Mouse (Mus musculus): ENCODE data around the gene Ifitm5. TPM values are rescaled to one million over a fixed set of nuclear protein-coding genes. Genes with fewer than 3 reads are reported as not detected.
"Not testable (repeated sequence)": the region's sequence is repeated elsewhere in the genome, so short reads cannot be mapped to it uniquely, and the experiment has no call there.

Gene Ifitm5
- polyA plus RNA-seq (2015; fragmentation: Nextera tagmentation; extraction: Ambion mirVana): 2.8 and 4.0 TPM in 2 replicates

DNA sequence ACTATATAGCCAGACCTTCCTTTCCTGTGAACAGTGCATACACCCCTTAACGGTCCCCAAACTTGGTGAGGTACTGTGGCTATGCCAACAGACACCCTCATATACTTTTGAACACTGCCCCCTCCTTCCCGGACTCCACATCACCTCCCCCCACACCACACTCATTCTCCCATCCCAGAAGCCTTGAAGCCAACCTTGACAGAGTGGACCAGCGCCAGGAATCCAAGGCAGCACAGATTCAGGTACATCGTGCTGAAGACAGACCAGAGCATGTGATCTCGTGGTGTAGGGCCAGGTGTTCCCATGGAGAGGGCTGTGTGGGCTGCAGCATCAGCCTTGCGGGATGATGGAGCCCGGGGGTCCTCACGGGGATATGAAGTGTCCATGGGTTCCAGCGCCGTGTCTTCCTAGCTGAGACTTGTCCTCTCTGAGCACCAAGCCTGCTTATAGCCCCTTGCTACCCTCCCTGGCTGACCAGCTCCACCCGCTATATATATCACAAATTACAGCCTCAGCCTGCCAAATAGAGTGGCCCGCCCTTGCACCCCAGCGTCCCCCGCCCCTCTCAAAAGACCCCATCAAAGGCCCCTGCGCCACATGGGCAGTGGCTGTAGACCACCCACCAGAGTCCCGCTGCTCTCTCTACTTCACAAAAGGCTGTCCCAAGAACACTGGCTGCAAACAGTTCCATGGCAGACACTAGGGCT, at the start of gene Ifitm5:
TSS of gene Ifitm5 (minus strand) at position 468 of the 707 bp plus-strand sequence.
- peak within 1 kb of the TSS; percentile 62 for H3K27ac ChIP-seq
- H3K9ac ChIP-seq: no peak within 1 kb of the TSS
- no peak for ATAC-seq (ENCODE audit: borderline replicate concordance, extremely low read depth, low FRiP score, low TSS enrichment)
- 79% methylated on average over 16 of the region's 16 CpGs for WGBS
- H3K36me3 ChIP-seq: peaks cover 43% of the 10 kb centered on the region
- 0 out of 2 replicates have a peak within 1 kb of the TSS, but pooled peaks have one; percentile 12 for H3K4me2 ChIP-seq
- peaks cover 40% of the 10 kb centered on the region for H3K4me1 ChIP-seq
- no peaks in the 10 kb centered on the region for H3K27me3 ChIP-seq
- H3K4me3 ChIP-seq: no peak within 1 kb of the TSS
- H3K9me3 ChIP-seq: no peaks in the 10 kb centered on the region

DNA sequence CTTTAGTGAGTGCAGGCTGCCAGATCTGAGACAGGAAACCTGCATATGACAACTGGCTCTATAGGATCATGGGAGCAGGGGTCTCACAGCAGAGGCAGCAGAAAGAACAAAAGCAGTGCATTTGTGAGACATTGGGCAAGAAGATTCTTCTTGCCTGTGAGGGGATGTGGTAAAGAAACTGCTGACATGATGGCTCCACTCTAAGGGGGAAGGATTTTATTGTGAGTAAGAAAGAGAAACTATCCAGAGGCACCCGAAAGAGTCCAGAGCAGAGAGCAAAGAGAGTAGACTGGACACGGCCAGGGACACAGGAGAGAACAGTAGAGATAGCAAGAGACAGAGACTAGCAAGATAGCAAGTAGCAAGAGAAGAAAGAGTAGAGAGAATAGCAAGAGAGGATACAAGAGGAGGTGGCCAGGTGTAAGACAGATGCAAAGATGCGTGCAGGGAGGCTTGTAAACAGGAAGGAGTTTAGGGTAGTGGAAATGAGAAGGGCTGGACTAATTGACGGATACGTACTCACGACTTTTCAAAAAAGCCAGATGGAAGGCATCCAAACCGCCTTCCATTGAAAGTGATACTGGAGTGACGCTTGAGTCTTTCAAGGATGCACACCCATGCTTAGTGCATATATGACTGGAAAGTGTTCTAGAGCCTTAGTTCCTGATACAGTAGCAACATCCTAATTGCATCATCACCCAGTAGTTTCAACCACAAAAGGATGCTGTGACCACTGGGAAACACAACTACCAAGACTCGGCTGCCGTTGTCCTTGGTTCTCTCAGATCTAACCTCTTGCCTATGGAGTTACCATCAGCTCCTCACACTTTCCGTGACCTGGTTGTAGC, 49.0 kb upstream of the Ifitm5 start:
- Histone ChIP-seq H3K4me3 (no peak overlapping the region), H3K9me3 (no peaks in the 10 kb centered on the region), H3K27me3 (no peaks in the 10 kb centered on the region), H3K27ac (no peak overlapping the region), H3K4me2 (no peak overlapping the region), H3K9ac (no peak overlapping the region), H3K36me3 (no peaks in the 10 kb centered on the region), H3K4me1 (no peaks in the 10 kb centered on the region)
- ATAC-seq (ENCODE audit: borderline replicate concordance, extremely low read depth, low FRiP score, low TSS enrichment): no peak
- 66% methylated on average over 11 of the region's 11 CpGs for WGBS

DNA sequence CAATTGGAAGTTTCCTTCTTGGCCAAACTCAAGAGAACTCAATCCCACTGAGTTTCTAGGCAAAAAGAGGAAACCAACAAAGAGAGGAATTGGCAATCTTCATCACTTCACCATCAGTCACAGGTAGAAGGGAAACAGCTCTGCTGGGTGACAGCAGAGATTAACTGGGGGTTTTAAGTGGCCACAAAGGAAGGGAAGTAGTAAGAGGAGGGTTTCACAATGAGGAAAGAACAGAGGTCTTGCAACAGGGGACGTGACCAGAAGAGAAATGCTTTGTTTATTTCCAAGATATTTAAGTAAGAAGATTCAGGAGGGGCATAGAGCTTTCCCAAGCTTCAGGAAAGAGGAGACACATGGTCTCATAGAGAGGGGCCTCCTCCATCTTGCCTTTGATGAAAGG, 47.7 kb upstream of the Ifitm5 start:
- ATAC-seq (ENCODE audit: borderline replicate concordance, extremely low read depth, low FRiP score, low TSS enrichment): no peak
- no peak overlapping the region for H3K27ac ChIP-seq
- WGBS: 30% methylated on average over 1 of the region's 1 CpGs

DNA sequence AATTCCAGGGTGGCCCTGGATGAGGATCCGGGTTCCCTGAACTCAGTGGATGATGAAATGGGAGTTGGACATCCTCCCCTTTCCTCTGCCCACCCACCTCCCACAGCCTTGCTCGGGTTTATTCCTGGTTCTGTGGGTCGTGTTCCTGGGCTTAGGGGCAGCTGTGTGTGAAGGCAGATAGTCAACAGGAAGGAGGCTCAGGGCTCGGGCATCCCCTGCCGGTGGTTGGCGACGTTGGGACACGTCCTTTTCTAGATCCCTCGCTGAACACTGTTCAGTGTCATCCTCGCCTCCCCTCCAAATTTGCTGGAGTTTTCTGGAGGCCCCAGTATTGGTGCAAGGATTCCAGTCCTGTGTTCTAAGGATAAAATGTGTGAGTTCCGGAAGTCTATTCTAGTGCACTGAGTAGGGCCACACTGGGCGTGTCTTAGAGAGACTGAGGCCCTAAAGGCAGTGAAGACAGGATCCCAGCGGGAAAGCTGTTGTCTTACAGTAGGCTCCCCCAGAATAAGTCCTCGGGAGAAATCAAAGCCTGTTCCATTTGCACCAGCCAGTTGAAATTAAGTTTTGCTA, 41.1 kb upstream of the Ifitm5 start:
- no peak overlapping the region for H3K27ac ChIP-seq
- peaks cover 6% of the 10 kb centered on the region; the same call in 1 of the 2 replicates for H3K4me1 ChIP-seq
- no peak overlapping the region for H3K9ac ChIP-seq
- WGBS: 79% methylated on average over 14 of the region's 14 CpGs
- H3K36me3 ChIP-seq: no peaks in the 10 kb centered on the region
- ATAC-seq (ENCODE audit: borderline replicate concordance, extremely low read depth, low FRiP score, low TSS enrichment): no peak
- no peak overlapping the region for H3K4me2 ChIP-seq
- no peaks in the 10 kb centered on the region for H3K9me3 ChIP-seq
- H3K27me3 ChIP-seq: no peaks in the 10 kb centered on the region
- no peak overlapping the region for H3K4me3 ChIP-seq

More for the DNA sequence above, 47.7 kb upstream of the Ifitm5 start:
- Histone ChIP-seq H3K4me2 (no peak overlapping the region), H3K36me3 (no peaks in the 10 kb centered on the region), H3K4me3 (no peak overlapping the region), H3K9ac (no peak overlapping the region), H3K27me3 (no peaks in the 10 kb centered on the region), H3K4me1 (no peaks in the 10 kb centered on the region), H3K9me3 (no peaks in the 10 kb centered on the region)

DNA sequence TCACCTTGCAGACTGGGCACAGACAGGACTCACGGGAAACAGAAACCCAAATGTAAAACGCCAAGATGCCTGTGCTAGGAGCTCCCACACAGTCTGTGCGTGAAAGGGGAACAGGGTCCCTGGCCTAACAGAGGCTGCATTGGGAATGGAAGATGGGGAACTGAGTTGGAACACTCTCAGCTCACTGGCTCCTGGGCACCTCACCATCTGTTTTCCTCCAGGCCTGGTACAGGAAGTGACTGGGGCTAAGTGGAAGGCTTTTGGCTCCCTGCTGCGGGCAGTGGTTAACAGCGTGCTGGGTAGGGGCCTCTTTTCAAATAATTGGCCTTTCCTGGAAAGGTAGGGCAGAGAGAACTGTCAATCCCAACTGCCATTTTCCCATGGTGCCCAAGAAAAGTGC, 40.5 kb upstream of the Ifitm5 start:
- no peak for ATAC-seq (ENCODE audit: borderline replicate concordance, extremely low read depth, low FRiP score, low TSS enrichment)
- H3K9ac ChIP-seq: no peak overlapping the region
- H3K4me3 ChIP-seq: no peak overlapping the region
- no peak overlapping the region for H3K27ac ChIP-seq
- H3K9me3 ChIP-seq: no peaks in the 10 kb centered on the region
- H3K4me1 ChIP-seq: peaks cover 6% of the 10 kb centered on the region; the same call in 1 of the 2 replicates
- H3K27me3 ChIP-seq: no peaks in the 10 kb centered on the region
- 46% methylated on average over 5 of the region's 5 CpGs for WGBS
- H3K4me2 ChIP-seq: no peak overlapping the region
- no peaks in the 10 kb centered on the region for H3K36me3 ChIP-seq

DNA sequence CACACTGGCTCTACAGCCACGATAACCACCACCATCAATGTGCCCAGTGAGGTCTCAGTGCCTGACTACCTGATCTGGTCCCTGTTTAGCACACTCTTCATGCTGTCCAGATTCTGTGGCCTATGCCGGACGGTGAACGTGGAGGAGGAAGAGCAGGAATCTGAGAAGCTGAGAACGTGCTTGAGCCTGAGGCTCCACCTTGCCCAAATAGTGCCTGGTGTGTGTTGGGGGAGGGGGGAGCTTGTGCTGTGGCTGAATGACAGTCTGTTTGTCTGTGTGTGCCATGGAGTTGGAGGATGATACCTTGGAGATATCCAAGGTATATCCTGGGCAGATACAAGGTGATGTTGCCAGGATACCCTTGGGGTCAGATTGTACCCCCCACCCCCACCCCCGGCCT, 40.1 kb upstream of the Ifitm5 start:
- no peak for ATAC-seq (ENCODE audit: borderline replicate concordance, extremely low read depth, low FRiP score, low TSS enrichment)
- H3K27ac ChIP-seq: no peak overlapping the region
- H3K36me3 ChIP-seq: no peaks in the 10 kb centered on the region
- H3K4me1 ChIP-seq: peaks cover 6% of the 10 kb centered on the region; the same call in 1 of the 2 replicates
- H3K9me3 ChIP-seq: no peaks in the 10 kb centered on the region
- H3K4me3 ChIP-seq: no peak overlapping the region
- no peaks in the 10 kb centered on the region for H3K27me3 ChIP-seq
- 46% methylated on average over 6 of the region's 6 CpGs for WGBS
- H3K9ac ChIP-seq: no peak overlapping the region
- H3K4me2 ChIP-seq: no peak overlapping the region

DNA sequence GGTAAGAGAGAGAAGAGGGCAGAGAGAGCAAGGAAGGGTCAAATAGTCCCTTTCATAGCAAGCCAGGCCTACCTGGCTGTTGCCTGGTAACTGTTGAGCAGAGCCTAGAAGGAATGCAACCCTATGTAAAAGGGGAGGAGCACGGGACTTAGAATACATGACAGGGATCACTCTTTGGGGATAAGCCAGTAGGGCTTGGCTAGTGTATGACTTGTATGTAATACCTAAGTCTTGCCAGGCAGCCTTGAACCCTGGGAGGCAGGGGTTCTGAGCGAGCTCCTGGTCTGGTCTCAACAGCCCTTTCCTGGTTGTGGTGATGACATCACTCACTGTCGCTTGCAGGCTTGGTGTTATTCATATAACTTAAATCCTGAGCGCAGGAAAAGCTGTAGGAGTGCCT, 38.9 kb upstream of the Ifitm5 start:
- no peak overlapping the region for H3K4me3 ChIP-seq
- no peaks in the 10 kb centered on the region for H3K27me3 ChIP-seq
- H3K36me3 ChIP-seq: no peaks in the 10 kb centered on the region
- H3K4me2 ChIP-seq: no peak overlapping the region
- H3K9ac ChIP-seq: no peak overlapping the region
- no peaks in the 10 kb centered on the region for H3K9me3 ChIP-seq
- H3K4me1 ChIP-seq: peaks cover 6% of the 10 kb centered on the region; the same call in 1 of the 2 replicates
- H3K27ac ChIP-seq: no peak overlapping the region
- WGBS: 53% methylated on average over 4 of the region's 4 CpGs
- no peak for ATAC-seq (ENCODE audit: borderline replicate concordance, extremely low read depth, low FRiP score, low TSS enrichment)

DNA sequence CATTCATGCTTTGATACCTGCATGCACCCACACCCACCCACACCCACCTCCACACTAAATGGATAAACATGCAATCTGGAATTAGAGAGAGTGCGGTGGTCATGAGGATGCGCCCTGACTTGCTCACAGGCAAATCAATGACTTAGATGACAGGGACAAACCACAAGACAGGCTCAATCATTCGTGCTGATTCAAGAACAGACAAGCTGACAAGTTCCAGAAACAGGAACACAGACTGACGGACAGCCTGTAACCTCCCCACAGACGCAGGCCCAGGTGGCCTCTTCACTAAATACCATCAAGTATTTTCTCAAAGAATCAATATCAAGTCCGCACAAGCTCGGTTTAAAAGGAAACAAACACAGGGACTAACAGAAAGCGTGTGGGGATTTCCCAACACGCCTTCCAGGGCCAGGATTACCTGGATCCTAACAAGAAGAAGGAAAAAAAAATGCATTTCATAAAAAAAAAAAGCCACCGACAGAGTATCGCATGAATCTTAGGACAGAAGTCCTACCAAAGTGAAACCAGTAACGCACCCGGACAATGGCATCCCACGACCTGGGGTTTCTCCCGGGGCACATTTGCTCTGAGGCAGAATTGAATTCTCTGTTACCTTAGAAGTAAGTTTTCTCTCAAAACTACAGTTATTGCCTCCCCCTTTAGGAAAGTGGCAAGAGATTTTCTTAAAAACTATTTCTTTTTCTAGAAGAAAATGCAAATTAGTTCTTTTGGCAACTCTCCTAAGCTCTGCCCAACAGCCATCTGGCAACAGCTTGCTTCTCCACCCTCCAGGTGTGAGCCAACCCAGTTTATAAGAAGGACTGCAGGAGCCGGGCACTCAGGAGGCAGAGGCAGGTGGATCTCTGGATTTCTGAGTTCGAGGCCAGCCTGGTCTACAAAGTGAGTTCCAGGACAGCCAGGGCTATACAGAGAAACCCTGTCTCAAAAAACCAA, 37.4 kb upstream of the Ifitm5 start:
- H3K9me3 ChIP-seq: no peaks in the 10 kb centered on the region
- WGBS: 78% methylated on average over 17 of the region's 17 CpGs
- H3K4me3 ChIP-seq: no peak overlapping the region
- H3K4me2 ChIP-seq: no peak overlapping the region
- no peak overlapping the region for H3K27ac ChIP-seq
- no peak overlapping the region for H3K9ac ChIP-seq
- H3K36me3 ChIP-seq: no peaks in the 10 kb centered on the region
- H3K4me1 ChIP-seq: peaks cover 6% of the 10 kb centered on the region; the same call in 1 of the 2 replicates
- ATAC-seq (ENCODE audit: borderline replicate concordance, extremely low read depth, low FRiP score, low TSS enrichment): no peak
- no peaks in the 10 kb centered on the region for H3K27me3 ChIP-seq

DNA sequence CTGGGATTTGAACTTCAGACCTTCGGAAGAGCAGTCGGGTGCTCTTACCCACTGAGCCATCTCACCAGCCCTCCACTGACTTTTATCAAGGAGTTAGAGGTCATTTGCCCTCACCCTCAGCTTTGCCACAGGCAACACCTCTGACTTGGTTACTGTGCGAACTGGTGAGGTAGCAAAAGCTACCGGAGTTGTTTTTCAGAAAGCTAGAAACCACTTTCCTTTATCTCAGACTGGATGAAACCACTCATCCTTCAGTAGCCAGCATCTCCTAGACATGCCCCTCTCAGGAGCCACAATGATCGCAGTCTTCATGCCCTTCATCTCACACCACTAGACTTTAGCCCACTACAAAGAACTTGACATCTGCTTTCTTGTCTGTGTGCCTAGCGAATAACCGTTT, 32.9 kb upstream of the Ifitm5 start:
- 81% methylated on average over 7 of the region's 7 CpGs for WGBS
- Histone ChIP-seq H3K9ac (no peak overlapping the region), H3K4me3 (no peak overlapping the region), H3K4me2 (no peak overlapping the region), H3K27me3 (no peaks in the 10 kb centered on the region), H3K27ac (no peak overlapping the region), H3K9me3 (no peaks in the 10 kb centered on the region), H3K4me1 (no peaks in the 10 kb centered on the region), H3K36me3 (no peaks in the 10 kb centered on the region)
- ATAC-seq (ENCODE audit: borderline replicate concordance, extremely low read depth, low FRiP score, low TSS enrichment): no peak

DNA sequence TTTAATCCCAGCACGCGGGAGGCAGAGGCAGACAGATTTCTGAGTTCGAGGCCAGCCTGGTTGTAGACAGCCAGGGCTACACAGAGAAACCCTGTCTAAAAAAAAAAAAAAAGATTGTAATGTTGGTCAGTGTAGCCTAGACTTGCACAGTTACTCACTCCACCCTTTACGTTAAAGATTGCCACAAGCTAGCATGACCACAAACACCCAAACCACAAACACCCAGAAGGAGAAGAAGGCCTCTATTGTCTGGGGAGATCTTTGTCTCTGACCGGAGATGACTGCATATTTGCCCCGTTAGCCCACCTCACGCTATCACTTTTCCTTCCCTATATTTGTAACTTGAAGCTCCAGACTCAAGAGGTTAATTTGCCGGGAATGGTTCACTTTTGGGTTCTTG, 31.6 kb upstream of the Ifitm5 start:
- 87% methylated on average over 8 of the region's 8 CpGs for WGBS
- H3K9ac ChIP-seq: no peak overlapping the region
- H3K4me3 ChIP-seq: no peak overlapping the region
- H3K27me3 ChIP-seq: no peaks in the 10 kb centered on the region
- no peak for ATAC-seq (ENCODE audit: borderline replicate concordance, extremely low read depth, low FRiP score, low TSS enrichment)
- H3K4me1 ChIP-seq: no peaks in the 10 kb centered on the region
- no peaks in the 10 kb centered on the region for H3K9me3 ChIP-seq
- no peak overlapping the region for H3K27ac ChIP-seq
- H3K4me2 ChIP-seq: no peak overlapping the region
- H3K36me3 ChIP-seq: no peaks in the 10 kb centered on the region

DNA sequence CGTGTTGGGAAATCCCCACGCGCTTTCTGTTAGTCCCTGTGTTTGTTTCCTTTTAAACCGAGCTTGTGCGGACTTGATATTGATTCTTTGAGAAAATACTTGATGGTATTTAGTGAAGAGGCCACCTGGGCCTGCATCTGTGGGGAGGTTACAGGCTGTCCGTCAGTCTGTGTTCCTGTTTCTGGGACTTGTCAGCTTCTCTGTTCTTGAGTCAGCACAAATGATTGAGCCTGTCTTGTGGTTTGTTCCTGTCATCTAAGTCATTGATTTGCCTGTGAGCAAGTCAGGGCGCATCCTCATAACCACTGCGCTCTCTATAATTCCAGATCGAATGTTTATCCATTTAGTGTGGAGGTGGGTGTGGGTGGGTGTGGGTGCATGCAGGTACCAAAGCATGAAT, 26.6 kb upstream of the Ifitm5 start:
- not testable (repeated sequence) for H3K4me3 ChIP-seq; H3K9me3 ChIP-seq; H3K9ac ChIP-seq; ATAC-seq (ENCODE audit: borderline replicate concordance, extremely low read depth, low FRiP score, low TSS enrichment); H3K27me3 ChIP-seq; H3K36me3 ChIP-seq; H3K4me1 ChIP-seq; H3K4me2 ChIP-seq; H3K27ac ChIP-seq
- 88% methylated on average over 9 of the region's 9 CpGs for WGBS

Data from lung, embryonic 15.5 days (tissue).